Mouse (Mus musculus) hindbrain, embryonic 16.5 days (tissue): ENCODE data around the gene Zfp131. TPM values are rescaled to one million over a fixed set of nuclear protein-coding genes. Genes with fewer than 3 reads are reported as not detected.
A peak's percentile ranks its signal among the peaks of the same experiment; 100 is the strongest.

Experiments
- ATAC-seq: fragments of 200-750 bp; cut with Nextera tagmentation; 2 replicates; pipeline ENCODE4 v1.8.0; 2017; ENCODE audit warnings: moderate TSS enrichment, moderate library complexity
- H3K27ac ChIP-seq: fragments of 300-500 bp; sonication (generic); 2 replicates; pipeline ENCODE4 v1.5.1; 2014; ENCODE audit warnings: low read depth, mild to moderate bottlenecking, control low read depth, low read length, moderate library complexity
- H3K27me3 ChIP-seq: fragments of 300-500 bp; sonication (generic); replicated peaks from 2 replicates; pipeline ENCODE4 v1.6.1; 2014; ENCODE audit warnings: low read length; ENCODE audit not compliant: control insufficient read depth, insufficient read depth
- H3K36me3 ChIP-seq: fragments of 300-500 bp; sonication (generic); 2 replicates; pipeline ENCODE4 v1.6.1; 2014; ENCODE audit warnings: mild to moderate bottlenecking, low read length, moderate library complexity, mixed read lengths; ENCODE audit not compliant: control insufficient read depth, insufficient read depth
- H3K4me1 ChIP-seq: fragments of 300-500 bp; sonication (generic); 2 replicates; pipeline ENCODE4 v1.6.1; 2014; ENCODE audit warnings: low read depth, low read length; ENCODE audit not compliant: control insufficient read depth, insufficient read depth
- H3K4me2 ChIP-seq: fragments of 300-500 bp; sonication (generic); 2 replicates; pipeline ENCODE4 v1.6.1; 2014; ENCODE audit warnings: mild to moderate bottlenecking, low read length, control low read depth, moderate library complexity
- H3K4me3 ChIP-seq: fragments of 300-500 bp; sonication (generic); 2 replicates; pipeline ENCODE4 v1.5.1; 2014; ENCODE audit warnings: mild to moderate bottlenecking, low read length, control low read depth, moderate library complexity
- H3K9ac ChIP-seq: fragments of 300-500 bp; sonication (generic); 2 replicates; pipeline ENCODE4 v1.6.1; 2014; ENCODE audit warnings: low read depth, mild to moderate bottlenecking, control low read depth, low read length, moderate library complexity
- H3K9me3 ChIP-seq: fragments of 300-500 bp; sonication (generic); 2 replicates; pipeline ENCODE4 v1.6.1; 2014; ENCODE audit warnings: mild to moderate bottlenecking, low read length, moderate library complexity; ENCODE audit not compliant: control insufficient read depth
- WGBS: fragments of 180-500 bp; shearing (Covaris S2); extraction: QIAGEN DNeasy Blood & Tissue Kit; methylation state at CpG from one replicate; pipeline ENCODE4 v1.1.7; 2014; 5-methylcytosine and 5-hydroxymethylcytosine counted together
- polyA plus RNA-seq: library from polyadenylated mRNA; unstranded; fragments of >200 nt; fragmentation: Nextera tagmentation; extraction: Ambion mirVana; gene quantifications from 2 replicates; pipeline ENCODE4 v1.2.1, GENCODE M21; 2015

Gene Zfp131
- polyA plus RNA-seq, 1 experiment from 2014 or later: 27.1 TPM

GRCm38 (mm10) chr13:119810031-119810430 is 19.3 kb upstream of the Zfp131 start:
- Histone ChIP-seq H3K4me1 (no peaks in the 10 kb centered on the region), H3K9ac (no peak overlapping the region), H3K36me3 (no peaks in the 10 kb centered on the region), H3K27ac (no peak overlapping the region), H3K9me3 (no peaks in the 10 kb centered on the region), H3K4me2 (no peak overlapping the region), H3K4me3 (no peak overlapping the region), H3K27me3 (no peaks in the 10 kb centered on the region)
- 78% methylated on average over 8 of the region's 9 CpGs for WGBS
- no peak for ATAC-seq

- Histone ChIP-seq H3K4me2 (no peak overlapping the region), H3K36me3 (no peaks in the 10 kb centered on the region)
- 76% methylated on average over 2 of the region's 2 CpGs for WGBS
Observed at GRCm38 (mm10) chr13:119808937-119809336, 18.2 kb upstream of the Zfp131 start.

GRCm38 (mm10) chr13:119797656-119798055 is 7.0 kb upstream of the Zfp131 start:
- Histone ChIP-seq H3K4me3 (no peak overlapping the region), H3K36me3 (no peaks in the 10 kb centered on the region), H3K27me3 (no peaks in the 10 kb centered on the region), H3K9me3 (no peaks in the 10 kb centered on the region), H3K9ac (no peak overlapping the region), H3K27ac (no peak overlapping the region), H3K4me2 (no peak overlapping the region), H3K4me1 (no peaks in the 10 kb centered on the region)
- WGBS: 71% methylated on average over 4 of the region's 4 CpGs
- no peak for ATAC-seq

More at GRCm38 (mm10) chr13:119808937-119809336, 18.2 kb upstream of the Zfp131 start:
- no peak overlapping the region for H3K27ac ChIP-seq
- H3K4me3 ChIP-seq: no peak overlapping the region
- H3K9me3 ChIP-seq: no peaks in the 10 kb centered on the region
- H3K9ac ChIP-seq: no peak overlapping the region
- no peaks in the 10 kb centered on the region for H3K27me3 ChIP-seq
- no peak for ATAC-seq
- no peaks in the 10 kb centered on the region for H3K4me1 ChIP-seq

GRCm38 (mm10) chr13:119792791-119793404 is 2.2 kb upstream of the Zfp131 start:
- H3K4me3 ChIP-seq: no peak overlapping the region
- peaks cover 15% of the 10 kb centered on the region for H3K4me1 ChIP-seq
- no peak overlapping the region for H3K4me2 ChIP-seq
- H3K9ac ChIP-seq: no peak overlapping the region
- no peak for ATAC-seq
- WGBS: 85% methylated on average over 5 of the region's 5 CpGs
- H3K27ac ChIP-seq: no peak overlapping the region
- H3K36me3 ChIP-seq: no peaks in the 10 kb centered on the region
- no peaks in the 10 kb centered on the region for H3K9me3 ChIP-seq
- H3K27me3 ChIP-seq: no peaks in the 10 kb centered on the region

- ATAC-seq: no peak
- H3K9ac ChIP-seq: peak overlapping the region; percentile 96
- H3K27me3 ChIP-seq: no peaks in the 10 kb centered on the region
- WGBS: 5% methylated on average over 18 of the region's 18 CpGs
- H3K4me3 ChIP-seq: peak overlapping the region; percentile 93
- H3K4me1 ChIP-seq: peaks cover 15% of the 10 kb centered on the region
- H3K36me3 ChIP-seq: peaks cover 4% of the 10 kb centered on the region
- no peaks in the 10 kb centered on the region for H3K9me3 ChIP-seq
- H3K27ac ChIP-seq: peak overlapping the region; percentile 96
- H3K4me2 ChIP-seq: peak overlapping the region; percentile 90
Observed at GRCm38 (mm10) chr13:119791580-119792135, 969 bp upstream of the Zfp131 start.

GRCm38 (mm10) chr13:119789851-119790717 is 605 bp downstream of the Zfp131 start:
- ATAC-seq: peak; percentile 70
- WGBS: 1% methylated on average over 43 of the region's 66 CpGs
- peak overlapping the region; percentile 53 for H3K4me2 ChIP-seq
- H3K4me1 ChIP-seq: peaks cover 15% of the 10 kb centered on the region
- peak overlapping the region; percentile 96 for H3K27ac ChIP-seq
- H3K27me3 ChIP-seq: no peaks in the 10 kb centered on the region
- H3K9ac ChIP-seq: peak overlapping the region; percentile 96
- H3K4me3 ChIP-seq: peak overlapping the region; percentile 93
- H3K9me3 ChIP-seq: no peaks in the 10 kb centered on the region
- H3K36me3 ChIP-seq: peaks cover 8% of the 10 kb centered on the region

GRCm38 (mm10) chr13:119783581-119783980 is 7.1 kb downstream of the Zfp131 start:
- H3K36me3 ChIP-seq: peaks cover 25% of the 10 kb centered on the region
- H3K4me1 ChIP-seq: peaks cover under 1% of the 10 kb centered on the region; the same call in 1 of the 2 replicates
- ATAC-seq: no peak
- H3K9me3 ChIP-seq: no peaks in the 10 kb centered on the region
- WGBS: 80% methylated on average over 4 of the region's 4 CpGs
- no peak overlapping the region for H3K27ac ChIP-seq
- H3K9ac ChIP-seq: no peak overlapping the region
- no peak overlapping the region for H3K4me3 ChIP-seq
- no peaks in the 10 kb centered on the region for H3K27me3 ChIP-seq
- H3K4me2 ChIP-seq: no peak overlapping the region

GRCm38 (mm10) chr13:119768541-119768940 is 22.1 kb downstream of the Zfp131 start:
- ATAC-seq: no peak
- Histone ChIP-seq H3K9me3 (no peaks in the 10 kb centered on the region), H3K4me2 (no peak overlapping the region), H3K4me3 (no peak overlapping the region), H3K36me3 (peaks cover 23% of the 10 kb centered on the region), H3K4me1 (no peaks in the 10 kb centered on the region), H3K27me3 (no peaks in the 10 kb centered on the region), H3K27ac (no peak overlapping the region), H3K9ac (no peak overlapping the region)
- 94% methylated on average over 6 of the region's 6 CpGs for WGBS

- H3K27ac ChIP-seq: no peak overlapping the region
- H3K27me3 ChIP-seq: no peaks in the 10 kb centered on the region
- H3K4me1 ChIP-seq: no peaks in the 10 kb centered on the region
- H3K36me3 ChIP-seq: peaks cover 9% of the 10 kb centered on the region
- no peak overlapping the region for H3K4me2 ChIP-seq
- no peak overlapping the region for H3K9ac ChIP-seq
- no peaks in the 10 kb centered on the region for H3K9me3 ChIP-seq
- no peak overlapping the region for H3K4me3 ChIP-seq
- no peak for ATAC-seq
- 92% methylated on average over 7 of the region's 7 CpGs for WGBS
Observed at GRCm38 (mm10) chr13:119766480-119766879, 24.2 kb downstream of the Zfp131 start.
